Mouse (Mus musculus) spleen, postnatal 10 days (tissue): ENCODE data around the gene Klhl42.

Experiments
- DNase-seq, 2 experiments: peaks; one replicate each; pipeline ENCODE4 v3.0.0; 2021 to 2022; ENCODE audit warnings: low spot score in 2 of 2

Klhl42 gene

GRCm38 (mm10) chr6:147091136-147092120 is at the start of gene Klhl42:
TSS of gene Klhl42 (plus strand) at chr6:147091379.
- peak; percentile 63 to 77 for DNase-seq

DNA sequence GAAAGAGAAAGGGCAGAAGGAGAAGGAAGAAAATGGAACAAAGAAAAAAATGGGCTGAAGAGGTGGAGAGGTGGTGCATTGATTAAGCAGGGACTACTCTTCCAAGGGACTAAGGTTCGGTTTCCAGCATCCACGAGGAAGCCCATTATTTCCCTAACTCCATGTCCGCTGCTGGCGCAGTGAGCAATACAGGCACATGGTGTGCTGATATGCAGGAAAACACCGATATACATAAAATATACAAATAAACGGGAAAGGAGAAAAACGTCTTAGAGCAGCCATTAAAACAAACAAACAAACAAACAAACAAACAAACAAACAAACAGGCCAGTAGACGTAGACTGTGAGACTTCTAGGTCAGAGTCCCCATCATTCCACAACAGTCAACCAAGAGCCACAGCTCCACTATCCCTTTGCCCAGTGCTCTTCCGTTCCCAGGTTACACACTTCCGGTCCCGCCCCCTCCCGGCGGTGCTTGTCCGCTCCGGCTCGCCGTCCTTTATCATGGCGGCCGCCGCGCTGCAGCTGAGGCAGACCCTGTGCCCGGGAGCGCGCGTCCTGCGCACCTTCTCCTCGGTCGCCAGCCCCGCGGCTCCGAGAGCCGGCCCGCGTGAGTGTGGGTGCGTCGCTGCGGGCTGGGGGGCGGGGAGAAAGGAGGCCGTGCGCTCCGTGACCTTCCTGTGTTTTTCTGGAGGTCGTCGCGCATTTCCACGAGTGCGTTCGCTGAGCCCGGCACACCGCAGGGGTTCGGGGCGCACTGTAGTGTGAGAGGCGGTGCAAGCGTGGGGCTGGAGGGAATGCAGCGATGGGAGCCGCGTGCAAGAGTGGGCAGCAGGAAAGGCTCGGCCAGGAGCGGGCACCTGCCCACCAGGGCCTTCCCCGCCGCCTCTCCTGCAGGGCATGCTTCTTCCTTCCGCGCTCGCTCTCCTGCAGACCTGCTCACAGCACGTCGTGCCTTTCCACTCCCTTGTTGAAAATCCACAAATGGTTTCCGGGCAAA is 48.6 kb upstream of the Klhl42 start, which contains the start of gene Mrps35:
Gene Mrps35, plus strand, starts transcription at position 474 of the 1,000 bp plus-strand sequence.
- peak; percentile 76 to 92 for DNase-seq

DNA sequence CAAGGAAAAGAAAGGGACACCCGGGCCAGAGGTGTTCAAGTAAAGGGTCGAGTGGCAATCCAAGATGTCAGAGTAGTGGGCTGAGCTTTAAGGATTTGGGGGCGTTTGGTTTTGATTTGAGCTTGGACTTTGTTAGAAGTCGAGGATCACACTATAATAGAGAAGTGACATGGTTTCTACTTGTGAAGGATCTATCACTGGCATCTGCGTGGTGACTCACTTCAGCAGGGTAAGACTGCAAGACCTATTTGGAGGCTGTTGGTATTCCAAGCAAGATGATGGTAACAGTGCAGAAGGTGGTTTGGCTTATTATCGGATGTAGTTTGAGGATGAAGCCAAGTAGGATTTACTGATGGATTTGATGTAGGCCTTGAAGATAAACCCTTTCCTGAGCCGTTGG is 47.5 kb upstream of the Klhl42 start:
- DNase-seq = no peak

GRCm38 (mm10) chr6:147049239-147049805 is 41.9 kb upstream of the Klhl42 start:
- DNase-seq = no peak

- no peak for DNase-seq
Observed at GRCm38 (mm10) chr6:147051666-147052065, 39.5 kb upstream of the Klhl42 start.

GRCm38 (mm10) chr6:147052440-147052839 is 38.7 kb upstream of the Klhl42 start:
- no peak for DNase-seq

- no peak for DNase-seq
Observed at GRCm38 (mm10) chr6:147053785-147054646, 37.2 kb upstream of the Klhl42 start.

DNA sequence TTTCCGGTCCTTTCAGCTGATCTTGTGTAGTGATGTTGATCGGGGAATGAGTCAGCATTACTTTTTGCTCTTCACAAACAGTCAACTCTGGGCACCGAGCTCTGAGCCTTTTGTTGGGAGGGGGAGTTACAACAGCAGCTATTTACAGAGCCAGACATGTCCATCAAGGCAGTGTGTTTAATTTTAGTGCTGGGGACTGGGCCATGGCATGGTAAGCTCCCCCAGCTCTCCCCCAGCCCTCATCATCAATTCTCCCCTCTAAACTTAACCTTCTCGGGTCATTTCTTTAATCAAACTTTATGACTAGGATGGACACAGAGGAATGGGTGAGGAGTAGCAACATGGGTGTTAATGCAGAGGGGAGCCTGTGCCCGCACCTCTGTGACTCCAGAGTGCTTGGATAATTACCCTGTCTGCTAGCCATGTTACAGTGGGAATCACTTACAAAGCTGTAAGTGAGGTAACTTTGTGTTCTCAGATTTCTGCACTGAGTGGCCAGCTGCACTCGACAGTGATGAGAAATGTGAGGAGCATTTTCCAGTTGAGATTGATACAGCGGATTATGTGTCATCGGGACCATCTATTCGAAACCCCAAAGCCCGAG is 35.7 kb upstream of the Klhl42 start:
- no peak for DNase-seq

GRCm38 (mm10) chr6:147059326-147059725 is 31.9 kb upstream of the Klhl42 start:
- DNase-seq = no peak

DNA sequence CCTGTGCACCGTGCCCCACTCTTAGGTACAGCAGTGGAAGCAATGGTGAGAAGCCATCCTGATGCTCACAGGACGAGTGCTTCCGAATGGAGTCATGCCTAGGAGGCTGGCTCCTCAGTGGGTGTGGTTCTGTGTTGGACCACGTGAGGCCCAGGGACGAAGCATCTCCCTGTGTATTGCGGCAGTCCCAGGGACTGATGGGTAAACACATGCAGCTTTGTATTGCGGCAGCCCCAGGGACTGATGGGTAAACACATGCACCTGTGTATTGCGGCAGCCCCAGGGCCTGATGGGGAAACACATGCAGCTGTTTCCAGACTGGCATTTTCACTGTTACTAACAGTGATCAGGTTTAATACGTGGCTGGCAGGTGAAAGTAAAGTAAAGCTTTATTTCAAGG is 29.5 kb upstream of the Klhl42 start:
- no peak for DNase-seq

DNA sequence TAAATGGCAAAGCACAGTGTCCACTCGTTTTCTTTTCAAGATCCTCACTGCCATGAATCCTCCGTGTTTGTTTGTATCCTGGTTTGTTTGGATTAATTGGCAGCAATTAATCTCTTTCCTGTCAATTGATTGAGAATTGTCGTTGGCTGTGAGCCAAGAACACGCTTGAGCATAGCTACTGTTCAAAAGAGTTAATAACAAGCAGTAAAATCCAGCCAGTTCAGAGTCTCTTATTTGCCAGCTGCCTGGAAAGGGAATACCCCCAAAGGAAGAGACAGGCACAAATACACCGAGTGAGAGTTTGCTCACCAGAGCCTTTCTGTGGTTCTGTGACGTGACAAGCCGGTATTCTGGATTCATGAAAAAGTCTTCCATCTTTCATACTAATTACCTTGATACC is 29.1 kb upstream of the Klhl42 start:
- no peak for DNase-seq

DNA sequence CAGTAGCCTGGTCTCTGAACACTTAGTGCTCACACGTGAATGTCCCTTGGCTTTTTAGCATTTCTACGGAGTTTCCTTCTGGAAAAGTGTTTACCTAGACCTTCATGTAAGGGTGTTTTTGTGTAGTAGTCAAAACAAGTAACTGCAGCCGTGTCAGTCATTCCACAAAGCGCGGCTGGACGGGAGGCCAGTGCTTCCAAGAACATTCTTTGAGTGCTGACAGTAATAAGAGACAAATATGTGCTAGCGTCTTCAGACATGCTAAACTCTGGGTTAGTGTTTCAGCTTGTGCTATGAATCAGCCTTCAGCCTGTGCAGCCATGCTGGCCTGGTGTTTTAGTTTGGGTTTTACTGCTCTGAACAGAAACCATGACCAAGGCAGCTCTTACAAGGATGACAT is 28.5 kb upstream of the Klhl42 start:
- DNase-seq = no peak

DNA sequence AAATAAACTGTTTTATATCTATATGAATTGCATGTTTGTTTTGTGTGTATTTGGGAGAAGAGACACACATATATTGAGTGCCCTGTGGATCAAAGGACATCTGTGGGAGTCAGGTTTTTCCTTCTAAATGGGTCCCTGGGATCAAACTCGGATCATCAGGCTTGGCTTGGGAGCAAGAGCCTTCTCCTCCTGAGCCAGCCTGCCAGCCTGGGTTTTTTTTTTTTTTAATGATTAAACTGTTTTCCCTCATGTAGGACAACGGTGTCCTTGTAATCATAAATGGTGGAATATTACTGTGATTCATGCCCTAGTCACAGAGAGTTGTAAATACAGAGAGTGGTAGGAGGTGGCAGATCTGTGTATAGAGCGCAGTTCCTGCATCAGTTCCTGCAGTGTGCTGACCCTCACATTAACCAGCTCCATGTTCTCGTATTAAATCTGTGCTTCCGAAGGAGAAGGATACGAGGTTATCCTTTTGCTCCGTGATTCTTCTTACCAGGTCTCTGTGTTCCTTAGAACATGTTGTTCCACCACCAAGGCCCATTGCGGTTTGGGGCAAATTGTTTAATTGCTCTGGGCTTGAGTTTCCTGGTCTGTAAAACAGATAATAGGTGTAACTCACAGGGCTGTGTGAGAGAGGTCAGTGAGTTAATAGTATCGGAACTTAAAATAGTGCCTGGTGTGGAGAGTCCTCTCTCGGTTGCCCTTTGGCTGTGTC is 26.8 kb upstream of the Klhl42 start:
- DNase-seq = no peak

GRCm38 (mm10) chr6:147064944-147065261 is 26.3 kb upstream of the Klhl42 start:
- DNase-seq = no peak

- DNase-seq = no peak
Observed at GRCm38 (mm10) chr6:147075808-147076387, 15.3 kb upstream of the Klhl42 start.

DNA sequence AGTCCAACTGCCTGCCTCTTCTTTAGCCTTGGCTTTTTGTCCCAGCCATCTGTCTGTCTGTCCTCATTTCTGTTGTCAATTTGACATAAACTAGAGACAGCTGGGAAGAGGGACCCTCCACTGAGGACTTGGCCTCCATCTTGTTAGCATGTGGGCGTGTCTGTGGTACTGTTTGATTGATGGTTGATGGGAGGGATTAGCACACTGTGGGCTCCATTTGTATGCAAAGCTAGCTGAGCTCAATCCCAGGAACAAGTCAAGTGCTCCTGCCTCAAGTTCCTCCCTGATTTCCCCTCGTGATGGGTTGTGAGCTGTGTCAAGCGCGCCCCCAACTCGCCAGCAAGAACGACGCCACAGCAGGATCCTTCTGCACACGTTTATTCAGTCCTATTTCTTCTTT is 14.3 kb upstream of the Klhl42 start:
- no peak for DNase-seq

- DNase-seq = no peak
Observed at GRCm38 (mm10) chr6:147079919-147080318, 11.3 kb upstream of the Klhl42 start.

DNA sequence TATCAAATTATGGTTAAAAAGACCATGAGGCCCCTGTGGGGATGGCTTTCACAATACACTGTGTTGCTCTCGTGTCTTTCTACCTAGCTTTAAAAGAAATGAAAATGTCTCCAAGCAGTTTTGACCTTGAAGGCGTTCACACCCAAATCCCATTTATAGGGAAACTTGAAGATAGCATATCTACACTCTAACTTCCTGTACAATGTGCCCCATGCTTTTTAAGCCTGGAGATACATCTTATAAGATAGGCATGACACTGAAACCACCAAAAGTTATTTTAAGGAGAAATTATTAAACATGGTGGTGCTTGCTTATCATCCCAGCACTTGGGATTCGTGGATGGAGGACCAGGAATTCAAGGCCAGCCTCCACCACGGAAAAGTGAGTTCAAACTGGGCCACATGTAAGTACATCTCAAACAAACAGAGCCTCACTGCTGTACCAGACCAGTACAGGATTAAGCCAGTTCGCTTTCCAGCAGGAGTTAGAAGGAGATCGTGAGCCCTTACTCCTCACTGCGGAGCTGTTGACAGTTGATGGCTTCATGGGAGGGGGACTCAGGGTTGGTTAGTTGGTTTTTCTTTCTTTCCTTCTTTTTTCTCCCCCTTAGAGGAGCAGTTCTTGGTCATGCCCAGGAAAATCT is 5.7 kb upstream of the Klhl42 start:
- DNase-seq = no peak
